Mouse (Mus musculus): ENCODE results near the gene Tnnc1. TPM values are rescaled to one million over a fixed set of nuclear protein-coding genes. Genes with fewer than 3 reads are reported as not detected.

The Tnnc1 gene
- polyA plus RNA-seq, 1 experiment from 2014 or later: 8.9 TPM

Other genes starting within 250 kb of the Tnnc1 start
- 65.2 and 74.2 TPM in 2 replicates for gene Glt8d1, start 206.9 kb upstream of the Tnnc1 start, polyA plus RNA-seq (2014; fragmentation: Nextera tagmentation; extraction: Ambion mirVana)
- 294 and 304 TPM in 2 replicates for gene Spcs1, start 206.6 kb upstream of the Tnnc1 start, polyA plus RNA-seq (2014; fragmentation: Nextera tagmentation; extraction: Ambion mirVana)
- 125 and 139 TPM in 2 replicates for gene Pbrm1, start 189.2 kb upstream of the Tnnc1 start, polyA plus RNA-seq (2014; fragmentation: Nextera tagmentation; extraction: Ambion mirVana)
- 82.6 and 85.6 TPM in 2 replicates for gene Gnl3, start 189.2 kb upstream of the Tnnc1 start, polyA plus RNA-seq (2014; fragmentation: Nextera tagmentation; extraction: Ambion mirVana)
- 58.7 and 65.0 TPM in 2 replicates for gene Smim4, start 79.4 kb upstream of the Tnnc1 start, polyA plus RNA-seq (2014; fragmentation: Nextera tagmentation; extraction: Ambion mirVana)
- 458 and 483 TPM in 2 replicates for gene Nt5dc2, start 77.3 kb upstream of the Tnnc1 start, polyA plus RNA-seq (2014; fragmentation: Nextera tagmentation; extraction: Ambion mirVana)
- 23.5 and 25.5 TPM in 2 replicates for gene Stab1, start 39.7 kb upstream of the Tnnc1 start, polyA plus RNA-seq (2014; fragmentation: Nextera tagmentation; extraction: Ambion mirVana)
- gene Nisch, start 8.6 kb downstream of the Tnnc1 start, polyA plus RNA-seq (2014; fragmentation: Nextera tagmentation; extraction: Ambion mirVana): 251 and 305 TPM in 2 replicates
- 0.42 and 0.51 TPM in 2 replicates for gene Sema3g, start 9.5 kb downstream of the Tnnc1 start, polyA plus RNA-seq (2014; fragmentation: Nextera tagmentation; extraction: Ambion mirVana)
- gene Phf7, start 43.0 kb downstream of the Tnnc1 start, polyA plus RNA-seq (2014; fragmentation: Nextera tagmentation; extraction: Ambion mirVana): 13.9 and 14.0 TPM in 2 replicates
- gene Bap1, start 43.1 kb downstream of the Tnnc1 start, polyA plus RNA-seq (2014; fragmentation: Nextera tagmentation; extraction: Ambion mirVana): 78.7 and 93.1 TPM in 2 replicates
- 5.9 and 6.1 TPM in 2 replicates for gene Dnah1, start 115.6 kb downstream of the Tnnc1 start, polyA plus RNA-seq (2014; fragmentation: Nextera tagmentation; extraction: Ambion mirVana)
- gene Capn7, start 128.3 kb downstream of the Tnnc1 start, polyA plus RNA-seq (2014; fragmentation: Nextera tagmentation; extraction: Ambion mirVana): 45.2 and 46.3 TPM in 2 replicates
- gene Sh3bp5, start 227.8 kb downstream of the Tnnc1 start, polyA plus RNA-seq (2014; fragmentation: Nextera tagmentation; extraction: Ambion mirVana): 13.6 and 17.3 TPM in 2 replicates